Mouse (Mus musculus): ENCODE measurements at regions not wholly inside any gene's neighbourhood (a gene's known extent, or its start where the extent isn't known, plus 50 kb on each side); places are given as distances from the start of the nearest gene placed in this dataset.

DNA sequence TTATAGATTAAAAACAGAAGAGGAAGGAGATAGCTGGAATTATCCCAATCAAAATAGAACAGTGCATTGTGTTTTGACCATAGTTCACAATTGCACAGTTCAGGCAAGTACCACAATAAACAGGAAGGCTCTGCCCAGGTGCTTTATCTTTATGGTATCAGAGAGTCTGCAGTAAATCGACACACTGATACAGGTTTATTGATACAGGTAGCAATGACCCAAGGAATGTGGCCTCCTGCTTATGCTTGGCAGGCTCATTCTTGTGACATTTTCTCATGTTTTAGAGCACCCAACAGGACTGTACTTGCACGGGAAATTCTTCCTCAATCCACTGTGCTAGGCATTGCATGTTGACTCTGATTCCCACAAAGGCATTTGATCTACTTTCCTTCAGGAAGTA lies 259.2 kb upstream of the Lrrc3b start:
- Histone ChIP-seq H3K9me3 (ENCODE audit: control insufficient read depth, low read length) (no peaks in the 10 kb centered on the region), H3K27me3 (ENCODE audit: control insufficient read depth, insufficient read depth, low read length) (no peaks in the 10 kb centered on the region), H3K4me1 (ENCODE audit: control insufficient read depth, insufficient read depth, low read length) (no peaks in the 10 kb centered on the region), H3K4me3 (ENCODE audit: low read depth, low read length) (no peak overlapping the region), H3K36me3 (ENCODE audit: control insufficient read depth, insufficient read depth, low read length) (no peaks in the 10 kb centered on the region), H3K4me2 (ENCODE audit: low read depth, severe bottlenecking) (no peak overlapping the region), H3K9ac (ENCODE audit: low read length) (no peak overlapping the region), H3K27ac (replicated peaks; ENCODE audit: low read depth, low read length) (no peak overlapping the region)
- DNase-seq (ENCODE audit: low spot score), result no peak
- WGBS, result 74% methylated on average over 2 of the region's 2 CpGs
- no peak for ATAC-seq (ENCODE audit: insufficient number of reproducible peaks, low FRiP score, low TSS enrichment, low read depth)

DNA sequence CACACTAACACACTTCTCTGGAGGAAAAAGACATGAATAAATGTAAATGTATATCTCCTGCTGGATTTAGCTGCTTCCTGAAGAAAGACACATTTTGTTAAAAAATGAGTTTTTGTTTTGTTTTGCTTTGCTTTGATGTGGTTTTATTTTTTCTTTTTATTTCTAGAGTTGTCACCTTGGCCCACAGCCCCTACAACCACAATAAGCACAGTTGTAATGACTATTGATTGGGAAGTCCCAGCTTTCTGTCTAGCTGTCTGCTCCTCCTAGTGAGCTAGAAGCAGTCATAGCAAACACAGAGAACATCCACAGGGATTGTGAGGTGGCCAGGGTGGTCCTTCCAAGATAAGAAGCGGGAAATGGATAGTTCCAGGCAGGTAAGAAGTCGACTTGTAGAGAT lies 259.8 kb upstream of the Lrrc3b start:
- Histone ChIP-seq H3K4me1 (ENCODE audit: control insufficient read depth, insufficient read depth, low read length) (no peaks in the 10 kb centered on the region), H3K27ac (replicated peaks; ENCODE audit: low read depth, low read length) (no peak overlapping the region), H3K9ac (ENCODE audit: low read length) (no peak overlapping the region), H3K27me3 (ENCODE audit: control insufficient read depth, insufficient read depth, low read length) (no peaks in the 10 kb centered on the region), H3K4me3 (ENCODE audit: low read depth, low read length) (no peak overlapping the region), H3K9me3 (ENCODE audit: control insufficient read depth, low read length) (no peaks in the 10 kb centered on the region), H3K4me2 (ENCODE audit: low read depth, severe bottlenecking) (no peak overlapping the region), H3K36me3 (ENCODE audit: control insufficient read depth, insufficient read depth, low read length) (no peaks in the 10 kb centered on the region)
- DNase-seq (ENCODE audit: low spot score) (no peak), ATAC-seq (ENCODE audit: insufficient number of reproducible peaks, low FRiP score, low TSS enrichment, low read depth) (no peak)
- WGBS, result 83% methylated on average over 2 of the region's 2 CpGs

DNA sequence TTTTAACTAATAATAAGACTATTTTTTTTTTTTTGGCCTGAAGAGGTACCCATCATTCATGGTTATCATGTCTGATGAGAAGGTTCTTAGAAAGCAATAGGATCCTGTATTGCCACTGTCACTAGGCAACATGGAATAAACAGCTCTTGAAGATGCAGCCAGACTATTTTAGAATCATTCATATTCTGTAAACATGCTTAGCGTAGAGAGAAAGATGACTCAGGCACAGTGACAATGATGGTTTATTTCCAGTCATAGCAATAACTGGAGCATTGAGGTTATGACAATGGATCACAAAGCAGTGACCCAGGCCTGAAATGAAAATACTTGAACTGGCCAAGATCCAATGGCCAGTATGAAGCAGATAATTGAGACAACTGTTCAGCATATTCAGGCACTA lies 283.3 kb upstream of the Lrrc3b start:
- Histone ChIP-seq H3K27me3 (ENCODE audit: control insufficient read depth, insufficient read depth, low read length) (no peaks in the 10 kb centered on the region), H3K4me2 (ENCODE audit: low read depth, severe bottlenecking) (no peak overlapping the region), H3K9ac (ENCODE audit: low read length) (no peak overlapping the region), H3K4me1 (ENCODE audit: control insufficient read depth, insufficient read depth, low read length) (no peaks in the 10 kb centered on the region), H3K27ac (replicated peaks; ENCODE audit: low read depth, low read length) (no peak overlapping the region), H3K4me3 (ENCODE audit: low read depth, low read length) (no peak overlapping the region), H3K9me3 (ENCODE audit: control insufficient read depth, low read length) (no peaks in the 10 kb centered on the region), H3K36me3 (ENCODE audit: control insufficient read depth, insufficient read depth, low read length) (no peaks in the 10 kb centered on the region)
- DNase-seq (ENCODE audit: low spot score), result no peak
- no peak for ATAC-seq (ENCODE audit: insufficient number of reproducible peaks, low FRiP score, low TSS enrichment, low read depth)
- 86% methylated on average over 1 of the region's 1 CpGs for WGBS

DNA sequence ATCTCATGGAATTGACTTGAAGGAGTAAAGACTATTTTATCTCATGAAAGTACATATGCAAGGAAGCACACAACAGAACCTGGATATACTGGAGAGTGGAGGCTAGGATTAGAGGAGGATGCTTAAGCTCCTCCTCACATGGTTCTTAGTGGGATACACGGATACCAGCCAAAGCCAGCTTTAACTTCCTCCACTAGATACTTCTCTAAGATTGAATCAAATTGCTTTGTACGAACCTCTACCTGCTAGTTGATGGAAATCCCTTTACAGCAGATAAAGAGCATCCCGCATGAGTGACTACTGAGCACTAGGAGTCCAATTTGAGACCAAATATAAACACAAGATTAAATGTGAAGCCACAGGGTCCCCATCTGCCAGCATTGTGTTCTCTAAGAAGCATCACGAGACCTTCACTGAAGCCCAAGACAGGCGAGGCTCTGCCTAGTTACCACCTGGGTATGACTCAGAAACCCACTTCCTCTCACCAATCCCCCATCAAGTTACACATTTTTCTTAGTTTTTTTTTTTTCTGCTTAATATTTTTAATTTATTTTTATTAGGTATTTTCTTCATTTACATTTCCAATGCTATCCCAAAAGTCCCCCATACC lies 307.9 kb upstream of the Lrrc3b start:
- no peak overlapping the region for H3K27ac ChIP-seq (replicated peaks; ENCODE audit: low read depth, low read length)
- WGBS, result 83% methylated on average over 5 of the region's 5 CpGs
- ATAC-seq (ENCODE audit: insufficient number of reproducible peaks, low FRiP score, low TSS enrichment, low read depth), result no peak

DNA sequence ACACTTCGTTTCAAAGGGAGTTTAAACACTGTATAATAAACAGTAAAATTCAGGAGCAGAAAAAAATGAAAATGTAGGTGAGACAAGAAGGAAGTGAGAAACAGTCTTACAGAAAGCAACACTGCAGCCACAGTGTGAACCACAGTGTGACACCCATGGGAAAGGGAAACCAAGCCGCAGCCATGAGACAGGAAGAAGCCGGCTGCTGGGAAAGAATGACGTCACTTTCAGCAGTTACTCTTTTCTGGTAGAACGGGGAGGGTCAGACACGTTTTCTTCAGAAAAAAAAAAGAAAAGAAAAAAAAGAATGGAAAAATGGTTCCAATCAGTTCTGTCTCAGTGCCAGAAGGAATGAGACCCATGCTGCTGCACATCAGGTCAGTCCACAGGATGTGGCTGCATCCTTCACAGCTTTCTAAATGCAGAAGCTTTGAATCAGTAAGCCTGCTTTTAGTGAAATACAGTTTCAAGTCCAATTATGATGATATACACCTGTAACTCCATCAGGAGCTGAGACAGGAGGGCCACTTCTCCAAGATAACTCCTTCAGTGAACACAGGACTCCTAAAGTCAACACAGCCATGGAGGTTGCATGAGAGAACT lies 331.2 kb upstream of the Lrrc3b start:
- Histone ChIP-seq H3K9ac (ENCODE audit: low read length) (no peak overlapping the region), H3K27me3 (ENCODE audit: control insufficient read depth, insufficient read depth, low read length) (no peaks in the 10 kb centered on the region), H3K4me1 (ENCODE audit: control insufficient read depth, insufficient read depth, low read length) (no peaks in the 10 kb centered on the region), H3K9me3 (ENCODE audit: control insufficient read depth, low read length) (no peaks in the 10 kb centered on the region), H3K27ac (replicated peaks; ENCODE audit: low read depth, low read length) (no peak overlapping the region), H3K36me3 (ENCODE audit: control insufficient read depth, insufficient read depth, low read length) (no peaks in the 10 kb centered on the region), H3K4me2 (ENCODE audit: low read depth, severe bottlenecking) (no peak overlapping the region), H3K4me3 (ENCODE audit: low read depth, low read length) (no peak overlapping the region)
- ATAC-seq (ENCODE audit: insufficient number of reproducible peaks, low FRiP score, low TSS enrichment, low read depth) (no peak), DNase-seq (ENCODE audit: low spot score) (no peak)
- 79% methylated on average over 6 of the region's 6 CpGs for WGBS

More for the DNA sequence above, 307.9 kb upstream of the Lrrc3b start:
- Histone ChIP-seq H3K4me2 (ENCODE audit: low read depth, severe bottlenecking) (no peak overlapping the region), H3K4me1 (ENCODE audit: control insufficient read depth, insufficient read depth, low read length) (no peaks in the 10 kb centered on the region), H3K27me3 (ENCODE audit: control insufficient read depth, insufficient read depth, low read length) (no peaks in the 10 kb centered on the region), H3K4me3 (ENCODE audit: low read depth, low read length) (no peak overlapping the region), H3K9me3 (ENCODE audit: control insufficient read depth, low read length) (no peaks in the 10 kb centered on the region), H3K9ac (ENCODE audit: low read length) (no peak overlapping the region), H3K36me3 (ENCODE audit: control insufficient read depth, insufficient read depth, low read length) (no peaks in the 10 kb centered on the region)
- DNase-seq (ENCODE audit: low spot score), result no peak

DNA sequence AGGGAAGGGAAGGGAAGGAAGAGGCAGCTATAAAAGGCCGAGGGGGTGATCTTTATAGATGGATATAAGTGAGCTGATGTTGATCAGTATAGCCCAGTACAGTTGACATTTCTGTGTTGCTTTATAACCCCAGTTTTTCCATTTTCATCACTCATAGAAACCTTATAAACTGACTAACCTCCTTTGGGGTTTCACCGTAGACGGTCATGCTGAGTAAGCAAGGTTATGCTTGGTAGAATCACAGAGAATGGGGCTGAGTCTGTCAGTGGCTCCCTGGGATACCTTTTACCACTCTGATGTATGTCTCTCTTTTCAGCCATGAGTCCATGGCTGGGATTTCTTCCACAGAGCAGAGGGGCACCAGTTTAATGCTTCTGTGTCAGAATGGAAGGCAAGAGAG lies 345.9 kb upstream of the Lrrc3b start:
- Histone ChIP-seq H3K9me3 (ENCODE audit: control insufficient read depth, low read length) (no peaks in the 10 kb centered on the region), H3K4me2 (ENCODE audit: low read depth, severe bottlenecking) (no peak overlapping the region), H3K9ac (ENCODE audit: low read length) (no peak overlapping the region), H3K27me3 (ENCODE audit: control insufficient read depth, insufficient read depth, low read length) (no peaks in the 10 kb centered on the region), H3K27ac (replicated peaks; ENCODE audit: low read depth, low read length) (no peak overlapping the region), H3K4me3 (ENCODE audit: low read depth, low read length) (no peak overlapping the region), H3K4me1 (ENCODE audit: control insufficient read depth, insufficient read depth, low read length) (no peaks in the 10 kb centered on the region), H3K36me3 (ENCODE audit: control insufficient read depth, insufficient read depth, low read length) (no peaks in the 10 kb centered on the region)
- 78% methylated on average over 3 of the region's 3 CpGs for WGBS
- DNase-seq (ENCODE audit: low spot score) (no peak), ATAC-seq (ENCODE audit: insufficient number of reproducible peaks, low FRiP score, low TSS enrichment, low read depth) (no peak)

DNA sequence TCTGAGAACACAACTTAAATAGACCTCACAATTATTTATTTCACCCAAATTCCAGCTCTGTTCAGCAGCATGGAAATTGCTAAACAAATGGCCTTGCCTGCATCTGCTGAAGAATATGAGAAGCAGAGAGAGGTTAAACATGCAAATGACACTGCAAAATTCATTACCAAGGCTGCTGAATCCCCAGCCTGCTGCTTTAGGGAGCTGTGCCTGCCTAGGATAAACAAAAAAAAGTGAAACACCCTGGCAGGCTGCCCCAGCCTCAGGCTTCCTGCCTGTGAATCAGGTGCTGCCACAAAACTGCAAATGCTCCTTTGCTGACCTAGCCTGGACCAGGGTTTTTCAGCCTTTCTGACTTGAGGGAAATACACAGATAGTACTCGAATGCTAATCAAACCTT lies 346.4 kb upstream of the Lrrc3b start:
- ATAC-seq (ENCODE audit: insufficient number of reproducible peaks, low FRiP score, low TSS enrichment, low read depth), result no peak
- WGBS, result 73% methylated on average over 1 of the region's 1 CpGs
- Histone ChIP-seq H3K36me3 (ENCODE audit: control insufficient read depth, insufficient read depth, low read length) (no peaks in the 10 kb centered on the region), H3K9me3 (ENCODE audit: control insufficient read depth, low read length) (no peaks in the 10 kb centered on the region), H3K4me3 (ENCODE audit: low read depth, low read length) (no peak overlapping the region), H3K27me3 (ENCODE audit: control insufficient read depth, insufficient read depth, low read length) (no peaks in the 10 kb centered on the region), H3K4me1 (ENCODE audit: control insufficient read depth, insufficient read depth, low read length) (no peaks in the 10 kb centered on the region), H3K27ac (replicated peaks; ENCODE audit: low read depth, low read length) (no peak overlapping the region), H3K4me2 (ENCODE audit: low read depth, severe bottlenecking) (no peak overlapping the region), H3K9ac (ENCODE audit: low read length) (no peak overlapping the region)
- no peak for DNase-seq (ENCODE audit: low spot score)

DNA sequence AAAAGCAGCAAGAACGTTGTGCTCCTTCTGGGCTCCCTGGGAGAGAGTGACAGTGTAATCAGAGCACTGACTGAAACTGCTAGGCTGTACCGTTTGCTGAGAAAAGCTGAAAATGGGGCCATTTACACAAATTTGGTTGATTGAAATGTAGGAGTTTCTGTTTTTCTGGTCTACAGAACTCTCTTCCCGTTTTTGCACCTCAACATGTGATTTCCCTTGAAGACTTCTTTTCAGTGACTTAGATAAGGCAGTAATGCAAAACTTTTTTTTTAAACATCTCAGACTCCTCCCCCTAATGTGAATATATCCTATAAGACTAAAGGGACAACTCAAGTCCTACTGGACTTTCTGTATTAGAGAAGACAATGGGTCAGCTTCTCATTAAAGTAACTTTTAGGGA lies 356.9 kb upstream of the Lrrc3b start:
- Histone ChIP-seq H3K27me3 (ENCODE audit: control insufficient read depth, insufficient read depth, low read length) (no peaks in the 10 kb centered on the region), H3K4me2 (ENCODE audit: low read depth, severe bottlenecking) (no peak overlapping the region), H3K9ac (ENCODE audit: low read length) (no peak overlapping the region), H3K9me3 (ENCODE audit: control insufficient read depth, low read length) (no peaks in the 10 kb centered on the region), H3K4me3 (ENCODE audit: low read depth, low read length) (no peak overlapping the region), H3K36me3 (ENCODE audit: control insufficient read depth, insufficient read depth, low read length) (no peaks in the 10 kb centered on the region), H3K27ac (replicated peaks; ENCODE audit: low read depth, low read length) (no peak overlapping the region), H3K4me1 (ENCODE audit: control insufficient read depth, insufficient read depth, low read length) (no peaks in the 10 kb centered on the region)
- DNase-seq (ENCODE audit: low spot score) (no peak), ATAC-seq (ENCODE audit: insufficient number of reproducible peaks, low FRiP score, low TSS enrichment, low read depth) (no peak)
- WGBS, result 74% methylated on average over 3 of the region's 3 CpGs

DNA sequence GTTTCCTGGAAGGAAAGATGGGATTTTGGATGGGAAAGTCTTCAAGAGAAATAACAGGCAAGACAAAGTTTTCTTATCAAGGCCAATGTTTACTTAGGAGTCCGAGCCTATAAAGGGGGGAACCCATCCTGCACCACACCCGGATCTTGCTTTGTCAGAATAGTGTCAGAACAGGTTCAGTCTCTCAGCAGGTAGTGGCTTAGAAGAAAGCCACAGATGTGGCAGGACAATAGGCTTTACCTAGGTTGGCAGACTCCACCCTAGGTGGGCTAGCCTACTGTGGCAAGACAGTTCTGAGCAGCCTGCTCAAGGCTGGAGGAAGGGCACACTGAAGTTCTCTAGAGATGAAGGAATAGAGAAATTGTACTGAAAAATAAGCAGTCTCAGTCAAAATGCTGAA lies 358.2 kb upstream of the Lrrc3b start:
- H3K36me3 ChIP-seq (ENCODE audit: control insufficient read depth, insufficient read depth, low read length), result no peaks in the 10 kb centered on the region
- ATAC-seq (ENCODE audit: insufficient number of reproducible peaks, low FRiP score, low TSS enrichment, low read depth), result no peak
- no peaks in the 10 kb centered on the region for H3K9me3 ChIP-seq (ENCODE audit: control insufficient read depth, low read length)
- H3K27ac ChIP-seq (replicated peaks; ENCODE audit: low read depth, low read length), result no peak overlapping the region
- WGBS, result 66% methylated on average over 2 of the region's 2 CpGs
- no peaks in the 10 kb centered on the region for H3K27me3 ChIP-seq (ENCODE audit: control insufficient read depth, insufficient read depth, low read length)
- H3K4me2 ChIP-seq (ENCODE audit: low read depth, severe bottlenecking), result no peak overlapping the region
- H3K9ac ChIP-seq (ENCODE audit: low read length), result no peak overlapping the region
- no peak for DNase-seq (ENCODE audit: low spot score)
- no peaks in the 10 kb centered on the region for H3K4me1 ChIP-seq (ENCODE audit: control insufficient read depth, insufficient read depth, low read length)
- no peak overlapping the region for H3K4me3 ChIP-seq (ENCODE audit: low read depth, low read length)
